In the genomic region with DNA sequence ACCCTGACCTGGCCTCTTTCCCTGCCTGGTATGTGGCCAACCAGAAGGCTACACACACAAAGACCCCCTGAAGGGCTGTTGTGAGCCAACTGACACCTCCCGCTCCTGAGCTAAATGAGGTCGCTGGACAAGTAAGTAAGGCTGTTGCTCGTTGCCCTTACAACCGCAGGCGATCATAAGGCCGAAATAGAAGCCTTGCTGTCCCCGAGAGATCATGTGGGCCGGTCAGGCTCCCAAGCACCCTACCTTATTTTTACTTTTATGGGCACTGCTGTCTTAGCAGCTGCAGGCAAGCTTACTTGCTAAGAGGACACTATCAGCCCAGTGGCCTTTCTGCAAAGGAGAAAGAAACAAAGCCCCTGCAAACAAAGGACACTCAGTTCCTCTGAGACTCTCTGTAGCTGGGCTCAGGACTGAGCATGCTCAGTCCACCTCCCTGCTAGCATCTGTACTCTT, we compare ENCODE assay signal across 14 mouse cellular contexts. TPM values are rescaled to one million over a fixed set of nuclear protein-coding genes. Genes with fewer than 3 reads are reported as not detected.
DNase-seq lines count a peak whose midpoint lies in the region; ATAC-seq and TF ChIP-seq lines count a peak whose summit lies in the region.
"Had no signal": no experiment of that assay in that cellular context is flagged by ENCODE, and none has a peak within 500 bp of the region (broad histone marks: within the 10 kb centered on the region; RNA-seq: fewer than 3 reads in every experiment).

No protein-coding gene starts in this region.

- H3K4me2 ChIP-seq in forebrain, embryonic 11.5 days (ENCODE audit: low read depth, low read length, severe bottlenecking): peak overlapping the region; percentile 12; the same call in 1 of the 2 replicates
- H3K4me2 ChIP-seq in hindbrain, embryonic 14.5 days (replicated peaks): peak overlapping the region; percentile 39
- no peak overlapping the region for H3K4me2 ChIP-seq in neural tube, embryonic 11.5 days (ENCODE audit: low read depth)
- H3K4me2 ChIP-seq: liver, embryonic 12.5 days had no signal

- peak; percentile 73 for DNase-seq in embryo, embryonic 10 days (ENCODE audit: low spot score)
- DNase-seq in forebrain, embryonic 11.5 days (ENCODE audit: low spot score): no peak
- DNase-seq in hindbrain, embryonic 14.5 days (ENCODE audit: low spot score): peak; percentile 49
- DNase-seq in neural tube, embryonic 11.5 days (ENCODE audit: low spot score): peak; percentile 59
- no peak for DNase-seq in kidney, adult 2 months
- DNase-seq in lung, adult 2 months: no peak
- DNase-seq: cerebellum, postnatal 14 days; heart, postnatal 36 days; right cerebral cortex, postnatal 14 days; thymus, postnatal 14 days had no signal

- no peak overlapping the region for H3K4me3 ChIP-seq in forebrain, embryonic 11.5 days (ENCODE audit: low read depth, low read length)
- no peak overlapping the region for H3K4me3 ChIP-seq in hindbrain, embryonic 14.5 days (replicated peaks; ENCODE audit: low read length)
- H3K4me3 ChIP-seq in neural tube, embryonic 11.5 days (ENCODE audit: low read depth, low read length): no peak overlapping the region
- H3K4me3 ChIP-seq in kidney, adult 2 months (ENCODE audit: insufficient read depth, low read depth, low read length): no peak overlapping the region
- H3K4me3 ChIP-seq in lung, adult 2 months (replicated peaks; ENCODE audit: extremely low read depth, low read depth, low read length): no peak overlapping the region
- H3K4me3 ChIP-seq: liver, embryonic 12.5 days had no signal

- WGBS in forebrain, embryonic 11.5 days: 7% methylated on average over 8 of the region's 8 CpGs
- WGBS in hindbrain, embryonic 14.5 days: 3% methylated on average over 8 of the region's 8 CpGs
- 10% methylated on average over 8 of the region's 8 CpGs for WGBS in neural tube, embryonic 11.5 days
- WGBS in kidney, adult 2 months: 53% methylated on average over 8 of the region's 8 CpGs
- WGBS in lung, adult 2 months: 55% methylated on average over 8 of the region's 8 CpGs

- no peaks in the 10 kb centered on the region for H3K27me3 ChIP-seq in forebrain, embryonic 11.5 days (ENCODE audit: control insufficient read depth, insufficient read depth, low read length)
- no peaks in the 10 kb centered on the region for H3K27me3 ChIP-seq in hindbrain, embryonic 14.5 days (ENCODE audit: control insufficient read depth, insufficient read depth, low read length)
- H3K27me3 ChIP-seq in neural tube, embryonic 11.5 days (ENCODE audit: control insufficient read depth, insufficient read depth, low read length): no peaks in the 10 kb centered on the region
- H3K27me3 ChIP-seq in kidney, adult 2 months (replicated peaks; ENCODE audit: control insufficient read depth, insufficient read depth, low read length): no peaks in the 10 kb centered on the region
- H3K27me3 ChIP-seq: liver, embryonic 12.5 days had no signal

- H3K27ac ChIP-seq in forebrain, embryonic 11.5 days (ENCODE audit: low read depth, low read length): peak overlapping the region; percentile 32
- peak overlapping the region; percentile 87 for H3K27ac ChIP-seq in hindbrain, embryonic 14.5 days
- peak overlapping the region; percentile 88 for H3K27ac ChIP-seq in neural tube, embryonic 11.5 days (ENCODE audit: low read depth, low read length)
- no peak overlapping the region for H3K27ac ChIP-seq in kidney, adult 2 months (ENCODE audit: insufficient read depth, low read depth, low read length)
- H3K27ac ChIP-seq: liver, embryonic 12.5 days had no signal

- TF ChIP-seq CTCF in kidney, adult 2 months (conservative IDR thresholded peaks at IDR 0.05; ENCODE audit: insufficient read depth, insufficient read length, low read depth, low read length): no peak
- no peak for TF ChIP-seq CTCF in lung, adult 2 months (IDR thresholded peaks at IDR 0.05; ENCODE audit: insufficient read depth, low read length)

- peak overlapping the region; percentile 6; the same call in 1 of the 2 replicates for H3K9ac ChIP-seq in forebrain, embryonic 11.5 days (ENCODE audit: low read length)
- peak overlapping the region; percentile 48; the same call in 1 of the 2 replicates for H3K9ac ChIP-seq in hindbrain, embryonic 14.5 days
- H3K9ac ChIP-seq in neural tube, embryonic 11.5 days (ENCODE audit: low read length): peak overlapping the region; percentile 56
- H3K9ac ChIP-seq: liver, embryonic 12.5 days had no signal

- ATAC-seq in forebrain, embryonic 11.5 days (replicated peaks; ENCODE audit: low FRiP score): no peak
- ATAC-seq in hindbrain, embryonic 14.5 days (ENCODE audit: low FRiP score): peak; percentile 65; the same call in 1 of the 2 replicates
- ATAC-seq in neural tube, embryonic 11.5 days (ENCODE audit: insufficient read depth, low FRiP score, low TSS enrichment): 0 out of 2 replicates have a peak, but pooled peaks have one; percentile 23
- ATAC-seq in erythroid progenitor cell, adult 5-6 weeks (replicated peaks; ENCODE audit: low FRiP score, poor library complexity, severe bottlenecking): no peak
- ATAC-seq: liver, embryonic 12.5 days had no signal

- peaks cover 6% of the 10 kb centered on the region; the same call in 1 of the 2 replicates for H3K4me1 ChIP-seq in forebrain, embryonic 11.5 days (replicated peaks; ENCODE audit: control insufficient read depth, insufficient read depth, low read length)
- H3K4me1 ChIP-seq in hindbrain, embryonic 14.5 days (replicated peaks; ENCODE audit: control insufficient read depth, insufficient read depth, low read length): peaks cover 16% of the 10 kb centered on the region
- H3K4me1 ChIP-seq in neural tube, embryonic 11.5 days (ENCODE audit: control insufficient read depth, insufficient read depth, low read length): peaks cover 8% of the 10 kb centered on the region
- no peaks in the 10 kb centered on the region for H3K4me1 ChIP-seq in kidney, adult 2 months (ENCODE audit: control insufficient read depth, insufficient read depth, low read length)
- H3K4me1 ChIP-seq in lung, adult 2 months (ENCODE audit: control insufficient read depth, insufficient read depth, low read length): no peaks in the 10 kb centered on the region
- H3K4me1 ChIP-seq: liver, embryonic 12.5 days had no signal

- TF ChIP-seq POLR2A in kidney, adult 2 months (IDR thresholded peaks at IDR 0.05; ENCODE audit: low read depth, low read length): no peak
- no peak for TF ChIP-seq POLR2A in lung, adult 2 months (IDR thresholded peaks at IDR 0.05; ENCODE audit: borderline replicate concordance, extremely low read depth, low read depth, low read length)

- H3K9me3 ChIP-seq in forebrain, embryonic 11.5 days (ENCODE audit: control insufficient read depth, low read length): no peaks in the 10 kb centered on the region; the same call in 1 of the 2 replicates
- H3K9me3 ChIP-seq in hindbrain, embryonic 14.5 days (ENCODE audit: control insufficient read depth, low read length): no peaks in the 10 kb centered on the region
- no peaks in the 10 kb centered on the region for H3K9me3 ChIP-seq in neural tube, embryonic 11.5 days (ENCODE audit: control insufficient read depth, low read length)
- H3K9me3 ChIP-seq: liver, embryonic 12.5 days had no signal

- H3K36me3 ChIP-seq in forebrain, embryonic 11.5 days (ENCODE audit: control insufficient read depth, insufficient read depth, low read length): no peaks in the 10 kb centered on the region; the same call in 1 of the 2 replicates
- H3K36me3 ChIP-seq in hindbrain, embryonic 14.5 days (replicated peaks; ENCODE audit: control insufficient read depth, insufficient read depth): peaks cover 28% of the 10 kb centered on the region
- no peaks in the 10 kb centered on the region for H3K36me3 ChIP-seq in neural tube, embryonic 11.5 days (ENCODE audit: control insufficient read depth, insufficient read depth, low read length)
- no peaks in the 10 kb centered on the region for H3K36me3 ChIP-seq in kidney, adult 2 months (ENCODE audit: control insufficient read depth, insufficient read depth, low read length)
- H3K36me3 ChIP-seq: liver, embryonic 12.5 days had no signal

RNA-seq across cellular contexts. Expression of a gene that starts 17.3 kb away (rescaled TPM):
- not detected in 2 replicates for polyA plus RNA-seq in forebrain, embryonic 11.5 days (2014; fragmentation: Nextera tagmentation; extraction: Ambion mirVana)
- not detected in 2 replicates for polyA plus RNA-seq in hindbrain, embryonic 14.5 days (2014; fragmentation: Nextera tagmentation; extraction: Ambion mirVana)
- polyA plus RNA-seq in neural tube, embryonic 11.5 days (2014; fragmentation: Nextera tagmentation; extraction: Ambion mirVana): not detected in 2 replicates
- polyA plus RNA-seq in kidney, adult 2 months (2012; rRNA removed): not detected in 2 replicates
- not detected in 2 replicates for polyA plus RNA-seq in lung, adult 2 months (2012; rRNA removed)
- not detected in 2 replicates for total RNA-seq in erythroid progenitor cell, adult 5-6 weeks (2015; ENCODE audit: low replicate concordance)
- not detected in 2 replicates for total RNA-seq in erythroid progenitor cell, adult 5-6 weeks (2017; ENCODE audit: low replicate concordance)
- total RNA-seq: heart, postnatal 36 days; megakaryocyte, adult 5-6 weeks had no signal
- polyA plus RNA-seq: large intestine, adult 2 months; liver, embryonic 12.5 days had no signal

RNA-seq across cellular contexts. Expression of a gene that starts 49.6 kb away (rescaled TPM):
- polyA plus RNA-seq in forebrain, embryonic 11.5 days (2014; fragmentation: Nextera tagmentation; extraction: Ambion mirVana): 16.7 and 17.9 TPM in 2 replicates
- polyA plus RNA-seq in hindbrain, embryonic 14.5 days (2014; fragmentation: Nextera tagmentation; extraction: Ambion mirVana): 42.4 and 44.2 TPM in 2 replicates
- polyA plus RNA-seq in neural tube, embryonic 11.5 days (2014; fragmentation: Nextera tagmentation; extraction: Ambion mirVana): 16.6 and 17.7 TPM in 2 replicates
- polyA plus RNA-seq in kidney, adult 2 months (2012; rRNA removed): 0.19 and 0.53 TPM in 2 replicates
- 0.17 and 0.50 TPM in 2 replicates for polyA plus RNA-seq in lung, adult 2 months (2012; rRNA removed)
- 0.42 and 2.2 TPM in 2 replicates for total RNA-seq in erythroid progenitor cell, adult 5-6 weeks (2015; ENCODE audit: low replicate concordance)
- 0.77 TPM in 1 of 2 replicates, not detected in the other for total RNA-seq in erythroid progenitor cell, adult 5-6 weeks (2017; ENCODE audit: low replicate concordance)

Comparison
In these comparisons a context has a peak if more than half of its experiments do, and no peak if none do; other contexts are left out.
1. DNase-seq: peak in embryo, embryonic 10 days (single experiment), hindbrain, embryonic 14.5 days (single experiment) and neural tube, embryonic 11.5 days (single experiment); none in forebrain, embryonic 11.5 days (single experiment), kidney, adult 2 months (single experiment) and lung, adult 2 months (single experiment).
2. ATAC-seq: peak in hindbrain, embryonic 14.5 days (single experiment) and neural tube, embryonic 11.5 days (single experiment); none in forebrain, embryonic 11.5 days (single experiment) and erythroid progenitor cell, adult 5-6 weeks (single experiment).
3. H3K9ac ChIP-seq: peak in every context shown above with its lines; median percentile 56 in neural tube, embryonic 11.5 days; 48 in hindbrain, embryonic 14.5 days; 6 in forebrain, embryonic 11.5 days.
4. RNA of a gene that starts 49.6 kb away (polyA plus RNA-seq): 42.4 to 44.2 TPM in hindbrain, embryonic 14.5 days, 16.7 to 17.9 TPM in forebrain, embryonic 11.5 days and 16.6 to 17.7 TPM in neural tube, embryonic 11.5 days; 0.17 to 0.50 TPM in lung, adult 2 months and 0.19 to 0.53 TPM in kidney, adult 2 months; every median in the first group is over 10 times any median in the second.